Mouse (Mus musculus) adipocyte (in vitro differentiated cells): ENCODE results near the gene Gpr39.
A peak's percentile ranks its signal among the peaks of the same experiment; 100 is the strongest.
"Not testable (repeated sequence)": the region's sequence is repeated elsewhere in the genome, so short reads cannot be mapped to it uniquely, and the experiment has no call there.

Experiments used
- DNase-seq: peaks from one replicate; pipeline ENCODE4 v3.0.0-alpha.2; 2016; ENCODE audit warnings: low spot score

The Gpr39 gene

GRCm38 (mm10) chr1:125676790-125677273, at the start of gene Gpr39:
Gene Gpr39 (plus strand): TSS chr1:125676995.
- peak; percentile 13 for DNase-seq

- peak; percentile 60 for DNase-seq
Measured at GRCm38 (mm10) chr1:125639501-125640253, 37.1 kb upstream of the Gpr39 start.

- DNase-seq, result no peak
Measured at GRCm38 (mm10) chr1:125643643-125644042, 33.2 kb upstream of the Gpr39 start.

GRCm38 (mm10) chr1:125646816-125647215, 30.0 kb upstream of the Gpr39 start:
- not testable (repeated sequence) for DNase-seq

- no peak for DNase-seq
Measured at GRCm38 (mm10) chr1:125648011-125648410, 28.8 kb upstream of the Gpr39 start.

GRCm38 (mm10) chr1:125649056-125649455, 27.7 kb upstream of the Gpr39 start:
- no peak for DNase-seq

GRCm38 (mm10) chr1:125652836-125653594, 23.8 kb upstream of the Gpr39 start:
- no peak for DNase-seq

GRCm38 (mm10) chr1:125657416-125657815, 19.4 kb upstream of the Gpr39 start:
- DNase-seq, result no peak

GRCm38 (mm10) chr1:125660151-125660550, 16.6 kb upstream of the Gpr39 start:
- DNase-seq, result no peak

GRCm38 (mm10) chr1:125660901-125661300, 15.9 kb upstream of the Gpr39 start:
- no peak for DNase-seq

- DNase-seq, result no peak
Measured at GRCm38 (mm10) chr1:125662058-125662457, 14.7 kb upstream of the Gpr39 start.

GRCm38 (mm10) chr1:125662660-125663059, 14.1 kb upstream of the Gpr39 start:
- DNase-seq, result no peak

GRCm38 (mm10) chr1:125663104-125663503, 13.7 kb upstream of the Gpr39 start:
- DNase-seq, result peak; percentile 31

- DNase-seq, result no peak
Measured at GRCm38 (mm10) chr1:125665127-125665637, 11.6 kb upstream of the Gpr39 start.

- DNase-seq, result peak; percentile 30
Measured at GRCm38 (mm10) chr1:125669035-125669434, 7.8 kb upstream of the Gpr39 start.

GRCm38 (mm10) chr1:125675186-125675585, 1.6 kb upstream of the Gpr39 start:
- no peak for DNase-seq

GRCm38 (mm10) chr1:125677286-125677685, 491 bp downstream of the Gpr39 start:
- DNase-seq, result no peak

- no peak for DNase-seq
Measured at GRCm38 (mm10) chr1:125679522-125680077, 2.8 kb downstream of the Gpr39 start.

- no peak for DNase-seq
Measured at GRCm38 (mm10) chr1:125684423-125684822, 7.6 kb downstream of the Gpr39 start.

GRCm38 (mm10) chr1:125685304-125685703, 8.5 kb downstream of the Gpr39 start:
- no peak for DNase-seq

GRCm38 (mm10) chr1:125687701-125688420, 11.1 kb downstream of the Gpr39 start:
- DNase-seq, result peak; percentile 71

- peak; percentile 66 for DNase-seq
Measured at GRCm38 (mm10) chr1:125693541-125693940, 16.7 kb downstream of the Gpr39 start.
